Mouse (Mus musculus): Measurements from ENCODE around the gene Sprr2a2.
"Not testable (repeated sequence)": the region's sequence is repeated elsewhere in the genome, so short reads cannot be mapped to it uniquely, and the experiment has no call there.

DNA sequence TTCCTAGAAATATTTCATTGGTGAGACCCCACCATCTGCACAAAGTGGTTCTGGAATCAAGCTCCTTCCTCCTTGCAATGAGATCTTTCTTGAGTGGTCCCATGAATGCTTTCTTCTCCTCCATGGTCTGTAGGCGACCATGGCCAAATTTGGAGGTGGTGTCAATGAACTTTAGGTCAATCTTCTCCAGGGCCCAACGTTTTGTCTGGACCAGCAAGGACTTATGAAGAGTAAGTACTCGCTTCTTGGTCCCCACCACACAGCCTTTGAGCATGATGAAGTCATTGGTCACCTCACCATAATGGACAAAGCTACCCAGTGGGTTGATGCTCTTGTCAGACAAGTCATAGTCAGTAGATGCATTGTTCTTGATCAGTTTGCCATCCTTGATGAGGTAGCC is 11.7 kb downstream of the Sprr2a2 start:
- not testable (repeated sequence) for TF ChIP-seq CTCF, EP300 (IDR thresholded peaks at IDR 0.05; ENCODE audit: low read depth)
